Mouse (Mus musculus): ENCODE results near the gene B2m. TPM values are rescaled to one million over a fixed set of nuclear protein-coding genes. Genes with fewer than 3 reads are reported as not detected.

The B2m gene
- polyA plus RNA-seq, 1 experiment from 2014 or later, result 1,787 TPM

GRCm38 (mm10) chr2:122186751-122187150 is 39.3 kb downstream of the B2m start:
- DNase-seq (ENCODE audit: low spot score), result no peak

DNA sequence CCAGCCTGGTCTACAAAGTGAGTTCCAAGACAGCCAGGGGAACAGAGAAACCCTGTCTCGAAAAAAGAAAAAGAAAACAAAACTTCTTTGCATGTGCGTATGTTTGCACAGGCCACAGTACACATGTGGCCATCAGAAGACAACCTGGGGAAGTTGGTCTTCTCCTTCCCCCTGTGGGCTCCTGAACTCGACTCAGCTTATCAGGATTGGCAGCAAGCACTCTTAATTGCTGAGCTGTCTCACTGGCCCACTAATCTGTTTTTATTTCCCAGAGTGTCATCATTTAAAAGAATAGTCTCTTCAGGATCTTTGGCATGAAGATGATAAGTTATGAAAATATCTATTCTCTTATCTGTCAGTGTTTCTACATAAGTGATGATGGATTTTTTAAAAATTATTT is 44.4 kb downstream of the B2m start:
- DNase-seq (ENCODE audit: low spot score), result no peak

DNA sequence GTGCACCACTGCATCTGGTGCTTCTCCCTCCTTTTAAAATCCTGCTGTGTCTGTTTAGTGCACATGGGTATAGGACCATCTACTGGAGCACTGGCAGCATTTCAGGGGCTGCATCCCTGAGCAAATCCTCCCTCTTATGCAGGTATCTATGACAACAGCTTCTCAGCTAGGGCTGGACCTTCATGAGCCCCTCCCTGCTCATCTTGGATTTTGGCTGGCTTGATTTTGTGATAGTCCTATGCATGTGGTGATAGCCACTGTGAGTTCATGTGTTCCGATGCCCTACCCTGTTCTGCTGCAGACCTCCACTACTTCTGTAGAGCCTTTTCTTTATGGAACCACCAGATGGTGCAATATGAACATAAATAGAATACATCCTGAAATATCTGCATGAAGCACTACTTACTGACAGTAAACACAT is 47.0 kb downstream of the B2m start:
- peak; percentile 64 for DNase-seq (ENCODE audit: low spot score)

DNA sequence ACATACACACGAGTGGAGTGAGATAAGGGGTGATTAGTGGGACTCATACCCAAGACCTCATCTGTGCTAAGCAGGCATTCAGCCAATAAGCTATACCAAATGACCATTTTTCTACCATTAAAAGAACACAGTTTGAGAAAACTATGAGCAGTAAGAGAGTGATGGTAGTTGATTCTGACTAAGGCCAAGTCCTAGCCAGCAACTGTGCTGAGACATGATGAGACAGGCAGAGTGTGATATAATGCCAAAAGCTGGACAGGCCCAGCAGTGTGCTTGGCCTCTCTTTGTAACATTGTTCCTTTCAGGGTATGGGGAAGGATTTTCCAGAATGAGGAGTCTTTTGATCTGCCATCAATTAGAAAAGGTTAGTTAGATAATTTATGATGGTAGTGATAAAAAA is 54.0 kb downstream of the B2m start:
- no peak for DNase-seq (ENCODE audit: low spot score)

Other genes with a start within 250 kb of the B2m start
- gene Ctdspl2, start 191.7 kb upstream of the B2m start, polyA plus RNA-seq (2015; fragmentation: Nextera tagmentation; extraction: Ambion mirVana), result 58.4 and 61.0 TPM in 2 replicates
- 0.30 and 0.41 TPM in 2 replicates for gene Mageb3, start 191.6 kb upstream of the B2m start, polyA plus RNA-seq (2015; fragmentation: Nextera tagmentation; extraction: Ambion mirVana)
- 11.4 and 14.8 TPM in 2 replicates for gene Eif3j1, start 119.1 kb upstream of the B2m start, polyA plus RNA-seq (2015; fragmentation: Nextera tagmentation; extraction: Ambion mirVana)
- 5.8 and 6.9 TPM in 2 replicates for gene Spg11, start 29.3 kb upstream of the B2m start, polyA plus RNA-seq (2015; fragmentation: Nextera tagmentation; extraction: Ambion mirVana)
- 0.08 and 0.14 TPM in 2 replicates for gene Trim69, start 13.0 kb downstream of the B2m start, polyA plus RNA-seq (2015; fragmentation: Nextera tagmentation; extraction: Ambion mirVana)
- 1.1 and 2.5 TPM in 2 replicates for gene Patl2, start 38.5 kb downstream of the B2m start, polyA plus RNA-seq (2015; fragmentation: Nextera tagmentation; extraction: Ambion mirVana)
- gene Terb2, start 38.6 kb downstream of the B2m start, polyA plus RNA-seq (2015; fragmentation: Nextera tagmentation; extraction: Ambion mirVana), result not detected in 2 replicates
- gene Sord, start 87.1 kb downstream of the B2m start, polyA plus RNA-seq (2015; fragmentation: Nextera tagmentation; extraction: Ambion mirVana), result 48.9 and 51.3 TPM in 2 replicates
- gene Duox2, start 150.8 kb downstream of the B2m start, polyA plus RNA-seq (2015; fragmentation: Nextera tagmentation; extraction: Ambion mirVana), result 0.30 and 0.61 TPM in 2 replicates
- gene Duoxa2, start 151.2 kb downstream of the B2m start, polyA plus RNA-seq (2015; fragmentation: Nextera tagmentation; extraction: Ambion mirVana), result 0.34 TPM in 1 of 2 replicates, not detected in the other
- 2.1 and 2.3 TPM in 2 replicates for gene Duoxa1, start 166.0 kb downstream of the B2m start, polyA plus RNA-seq (2015; fragmentation: Nextera tagmentation; extraction: Ambion mirVana)
- 0.08 and 0.16 TPM in 2 replicates for gene Duox1, start 168.0 kb downstream of the B2m start, polyA plus RNA-seq (2015; fragmentation: Nextera tagmentation; extraction: Ambion mirVana)
- gene Shf, start 221.5 kb downstream of the B2m start, polyA plus RNA-seq (2015; fragmentation: Nextera tagmentation; extraction: Ambion mirVana), result 3.4 and 3.9 TPM in 2 replicates